Mouse (Mus musculus) heart, embryonic 14.5 days (tissue): Measurements from ENCODE around the gene Nup214. TPM values are rescaled to one million over a fixed set of nuclear protein-coding genes. Genes with fewer than 3 reads are reported as not detected.

ENCODE experiments used
- ATAC-seq: fragments of 200-750 bp; cut with Nextera tagmentation; 2 replicates; pipeline ENCODE4 v1.8.0; 2017; ENCODE audit warnings: low read depth, moderate TSS enrichment; ENCODE audit not compliant: insufficient number of reproducible peaks, insufficient read depth, low FRiP score
- H3K27ac ChIP-seq, 2 experiments: fragments of 200-500 bp in 1 of 2; fragments of 300-500 bp in 1 of 2; sonication (generic) in 1 of 2; replicated peaks in 1 of 2; 2 replicates each; pipeline ENCODE4 v1.5.1; 2012 to 2014; ENCODE audit warnings: low read depth in 2 of 2, low read length in 2 of 2, control low read depth in 1 of 2, mild to moderate bottlenecking in 1 of 2, mixed read lengths in 1 of 2; ENCODE audit not compliant: control insufficient read depth in 1 of 2, insufficient read depth in 1 of 2
- H3K27me3 ChIP-seq: fragments of 300-500 bp; sonication (generic); 2 replicates; pipeline ENCODE4 v1.6.1; 2014; ENCODE audit warnings: mild to moderate bottlenecking, low read length, control low read depth; ENCODE audit not compliant: control insufficient read depth, insufficient read depth
- H3K36me3 ChIP-seq: fragments of 300-500 bp; sonication (generic); 2 replicates; pipeline ENCODE4 v1.6.1; 2014; ENCODE audit warnings: mild to moderate bottlenecking, control low read depth, low read length, mixed read lengths; ENCODE audit not compliant: control insufficient read depth, insufficient read depth
- H3K4me1 ChIP-seq, 2 experiments: fragments of 200-500 bp in 1 of 2; fragments of 300-500 bp in 1 of 2; sonication (generic) in 1 of 2; 2 replicates each; pipeline ENCODE4 v1.6.1; 2012 to 2014; ENCODE audit warnings: low read length in 2 of 2, control low read depth in 1 of 2, mixed read lengths in 1 of 2; ENCODE audit not compliant: control insufficient read depth in 2 of 2, insufficient read depth in 2 of 2
- H3K4me2 ChIP-seq: fragments of 300-500 bp; sonication (generic); 2 replicates; pipeline ENCODE4 v1.6.1; 2014; ENCODE audit warnings: mild to moderate bottlenecking, low read length
- H3K4me3 ChIP-seq, 2 experiments: fragments of 200-500 bp in 1 of 2; fragments of 300-500 bp in 1 of 2; sonication (generic) in 1 of 2; 2 replicates each; pipeline ENCODE4 v1.5.1; 2012 to 2014; ENCODE audit warnings: low read length in 2 of 2, mild to moderate bottlenecking in 2 of 2, control low read depth in 1 of 2, low read depth in 1 of 2, moderate library complexity in 1 of 2; ENCODE audit not compliant: control insufficient read depth in 1 of 2, insufficient read depth in 1 of 2
- H3K9ac ChIP-seq: fragments of 300-500 bp; sonication (generic); 2 replicates; pipeline ENCODE4 v1.6.1; 2014; ENCODE audit warnings: mild to moderate bottlenecking, low read length
- H3K9me3 ChIP-seq: fragments of 300-500 bp; sonication (generic); 2 replicates; pipeline ENCODE4 v1.6.1; 2016; ENCODE audit warnings: low read length, control low read depth; ENCODE audit not compliant: control insufficient read depth
- WGBS: fragments of 180-500 bp; shearing (Covaris S2); extraction: QIAGEN DNeasy Blood & Tissue Kit; methylation state at CpG from one replicate; pipeline ENCODE4 v1.1.7; 2014; 5-methylcytosine and 5-hydroxymethylcytosine counted together
- polyA plus RNA-seq: library from polyadenylated mRNA; unstranded; fragments of >200 nt; fragmentation: Nextera tagmentation; extraction: Ambion mirVana; gene quantifications from 2 replicates; pipeline ENCODE4 v1.2.1, GENCODE M21; 2014

The Nup214 gene
- polyA plus RNA-seq, 1 experiment from 2014 or later: 46.2 TPM

DNA sequence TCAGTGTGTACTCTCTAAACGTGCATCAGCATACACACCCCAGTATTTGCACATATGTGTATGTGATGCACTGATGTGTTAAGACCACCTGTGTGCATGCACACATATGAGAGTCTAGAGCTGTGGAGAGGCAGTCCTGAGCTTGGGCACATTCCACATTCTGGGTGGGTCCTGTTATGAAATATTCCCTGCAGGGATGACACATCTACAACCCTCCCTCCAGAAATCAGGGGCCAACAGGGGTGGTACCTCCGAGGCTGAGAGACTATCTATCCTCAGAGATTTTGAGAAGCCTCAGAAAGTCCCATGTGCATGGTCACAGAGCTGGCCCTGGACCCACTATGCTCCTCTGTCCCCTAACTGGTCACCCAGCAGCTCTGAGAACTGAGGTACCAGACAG, 28.7 kb upstream of the Nup214 start:
- Histone ChIP-seq H3K4me2 (no peak overlapping the region), H3K4me3 (no peak overlapping the region), H3K9ac (no peak overlapping the region), H3K27me3 (peaks cover 4% of the 10 kb centered on the region; the same call in 1 of the 2 replicates), H3K27ac (no peak overlapping the region), H3K9me3 (no peaks in the 10 kb centered on the region), H3K36me3 (no peaks in the 10 kb centered on the region), H3K4me1 (peaks cover under 1 to 1% of the 10 kb centered on the region in 2 experiments; a peak in 2 of 4 replicates)
- no peak for ATAC-seq
- 68% methylated on average over 2 of the region's 2 CpGs for WGBS

DNA sequence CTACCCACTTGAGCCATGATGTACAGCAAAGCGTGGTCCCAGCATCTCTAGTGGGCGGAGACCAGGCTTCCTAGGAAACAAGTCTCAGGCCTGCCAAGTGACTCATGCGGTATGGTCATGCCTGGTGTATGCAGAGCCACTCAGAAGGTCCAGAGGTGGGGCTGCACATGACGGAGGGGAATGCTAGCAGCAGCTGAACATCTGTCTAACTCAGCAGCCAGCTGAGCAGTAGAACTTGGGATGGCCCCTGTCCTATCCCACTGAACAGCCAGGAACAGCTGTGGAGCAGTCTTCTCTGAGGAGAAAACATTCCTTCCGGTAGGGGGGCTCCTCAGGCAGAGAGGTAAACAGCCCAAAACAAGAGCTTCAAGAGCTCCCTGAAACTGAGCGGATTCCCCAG, 25.8 kb upstream of the Nup214 start:
- Histone ChIP-seq H3K4me3 (no peak overlapping the region), H3K36me3 (no peaks in the 10 kb centered on the region), H3K27ac (no peak overlapping the region), H3K9me3 (no peaks in the 10 kb centered on the region), H3K9ac (no peak overlapping the region), H3K4me1 (peaks cover 18 to 27% of the 10 kb centered on the region in 2 experiments), H3K4me2 (no peak overlapping the region), H3K27me3 (peaks cover 4% of the 10 kb centered on the region; the same call in 1 of the 2 replicates)
- ATAC-seq: no peak
- 63% methylated on average over 6 of the region's 6 CpGs for WGBS

DNA sequence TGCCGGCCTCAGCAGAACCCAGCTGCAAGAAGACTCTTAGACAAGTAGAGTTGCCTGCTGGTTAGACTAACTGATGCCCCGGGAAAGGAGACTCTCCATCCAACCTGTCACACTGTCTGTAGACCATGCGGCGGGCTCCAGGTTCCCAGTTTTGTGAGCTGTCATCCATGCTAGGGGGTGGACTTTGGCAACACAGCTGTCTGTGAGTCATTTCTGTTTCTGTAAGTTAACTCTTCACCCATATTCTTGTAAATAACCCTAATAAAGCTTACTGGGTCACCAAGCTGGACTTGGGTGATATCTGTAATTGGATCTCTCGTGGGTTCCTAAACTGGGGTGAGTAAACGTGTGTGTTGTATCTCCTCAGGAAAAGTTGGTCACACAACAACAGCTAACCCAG, 25.4 kb upstream of the Nup214 start:
- ATAC-seq: no peak
- no peak overlapping the region for H3K9ac ChIP-seq
- H3K4me3 ChIP-seq: no peak overlapping the region
- peaks cover 4% of the 10 kb centered on the region; the same call in 1 of the 2 replicates for H3K27me3 ChIP-seq
- H3K4me1 ChIP-seq: peaks cover 20 to 31% of the 10 kb centered on the region in 2 experiments
- no peaks in the 10 kb centered on the region for H3K36me3 ChIP-seq
- no peak overlapping the region for H3K4me2 ChIP-seq
- WGBS: 65% methylated on average over 6 of the region's 6 CpGs
- H3K27ac ChIP-seq: no peak overlapping the region
- no peaks in the 10 kb centered on the region for H3K9me3 ChIP-seq

DNA sequence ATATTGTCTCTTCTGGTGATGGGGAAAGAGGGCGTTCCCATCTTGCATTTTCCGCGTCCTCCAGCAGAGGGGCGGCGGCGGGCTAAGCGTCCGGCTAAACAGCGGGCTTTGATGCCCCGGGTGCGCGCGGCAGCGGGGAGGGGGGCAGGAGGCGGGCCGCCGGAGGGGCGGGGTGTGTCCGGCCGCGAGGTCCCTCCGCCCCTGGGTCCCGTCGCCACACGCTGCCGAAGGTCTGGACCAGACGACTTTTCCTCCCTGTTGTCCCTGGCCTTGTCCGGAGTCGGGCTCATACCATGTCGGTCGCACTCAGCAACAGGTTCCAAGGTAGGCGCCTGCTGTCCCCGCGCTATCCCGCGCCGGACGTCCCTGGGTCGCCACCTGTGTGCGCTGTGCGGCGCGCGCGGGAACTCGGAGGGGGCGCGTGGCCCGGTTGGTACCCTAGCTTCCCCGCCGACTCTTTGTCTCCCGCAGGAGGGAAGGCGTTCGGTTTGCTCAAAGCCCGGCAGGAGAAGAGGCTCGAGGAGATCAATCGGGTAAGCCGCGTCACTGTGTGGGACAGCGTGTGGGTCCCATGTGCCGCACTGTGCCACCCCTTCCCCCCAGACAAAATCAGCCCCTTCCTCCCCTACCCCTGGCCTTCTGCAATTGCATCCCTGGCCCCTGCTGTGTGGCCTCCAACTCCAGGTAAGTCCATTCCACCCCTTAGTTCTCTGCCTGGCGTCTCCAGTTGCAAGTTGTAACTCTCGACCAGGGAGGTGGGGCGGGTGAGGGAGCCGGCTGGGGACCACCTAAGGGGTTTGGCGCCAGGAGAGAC, 24.0 kb upstream of the Nup214 start, which contains the start of gene Aif1l:
Aif1l (plus strand) TSS at position 82 of the 814 bp plus-strand sequence.
- H3K36me3 ChIP-seq: no peaks in the 10 kb centered on the region
- H3K4me1 ChIP-seq: peaks cover 33 to 45% of the 10 kb centered on the region in 2 experiments
- WGBS: under 1% methylated on average over 66 of the region's 66 CpGs
- H3K4me3 ChIP-seq: peak within 1 kb of the TSS; percentile 71 to 94
- H3K9ac ChIP-seq: peak within 1 kb of the TSS; percentile 80
- ATAC-seq: peak; percentile 29; the same call in 1 of the 2 replicates
- peak within 1 kb of the TSS; percentile 92 for H3K4me2 ChIP-seq
- peaks cover 4% of the 10 kb centered on the region; the same call in 1 of the 2 replicates for H3K27me3 ChIP-seq
- no peaks in the 10 kb centered on the region for H3K9me3 ChIP-seq
- no peak within 1 kb of the TSS for H3K27ac ChIP-seq

DNA sequence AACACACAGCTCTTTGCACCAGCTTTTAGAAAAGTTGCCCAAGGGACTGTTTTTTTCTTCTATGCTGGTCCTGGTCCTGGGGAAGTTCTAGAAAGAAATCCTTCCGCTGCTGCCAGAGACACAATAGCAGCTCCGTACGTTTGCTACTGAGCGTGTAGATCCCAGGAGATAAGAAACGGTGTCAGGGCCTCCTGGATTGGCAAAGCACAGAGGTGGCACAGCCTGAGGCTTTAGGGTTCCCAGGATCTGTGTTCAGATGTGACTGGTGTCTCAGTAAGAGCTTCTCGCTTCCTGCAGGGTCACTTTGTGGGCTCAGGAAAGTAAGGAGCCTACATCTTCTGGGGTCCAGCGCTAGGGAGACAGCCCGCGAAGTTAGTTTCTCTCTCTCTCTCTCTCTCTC, 23.3 kb upstream of the Nup214 start:
- Histone ChIP-seq H3K27me3 (peaks cover 4% of the 10 kb centered on the region; the same call in 1 of the 2 replicates), H3K9me3 (no peaks in the 10 kb centered on the region), H3K4me1 (peaks cover 33 to 45% of the 10 kb centered on the region in 2 experiments), H3K36me3 (no peaks in the 10 kb centered on the region), H3K9ac (peak overlapping the region; percentile 80), H3K4me3 (peak overlapping the region; percentile 71 to 94), H3K4me2 (peak overlapping the region; percentile 92), H3K27ac (no peak overlapping the region)
- no peak for ATAC-seq
- 19% methylated on average over 9 of the region's 9 CpGs for WGBS

DNA sequence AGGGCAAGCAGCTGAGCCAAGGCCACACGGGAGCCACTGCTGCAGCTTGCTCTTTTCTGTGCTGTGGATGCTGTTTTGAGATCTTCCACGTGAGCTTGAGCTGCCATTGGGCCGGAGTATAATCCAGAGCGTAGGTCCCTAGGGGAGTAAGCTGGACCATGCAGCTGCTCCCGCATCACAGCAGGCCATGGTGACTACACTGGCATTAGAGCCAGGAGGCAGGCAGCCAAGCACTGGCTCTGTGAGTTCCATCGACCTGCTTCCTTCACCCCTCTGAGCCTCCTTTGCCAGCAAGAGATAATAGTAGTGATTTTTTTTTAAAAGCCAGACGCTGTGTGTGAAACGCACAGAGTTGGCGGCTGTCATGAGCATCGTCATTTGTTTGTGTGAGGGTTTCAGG, 22.0 kb upstream of the Nup214 start:
- H3K27ac ChIP-seq: no peak overlapping the region

DNA sequence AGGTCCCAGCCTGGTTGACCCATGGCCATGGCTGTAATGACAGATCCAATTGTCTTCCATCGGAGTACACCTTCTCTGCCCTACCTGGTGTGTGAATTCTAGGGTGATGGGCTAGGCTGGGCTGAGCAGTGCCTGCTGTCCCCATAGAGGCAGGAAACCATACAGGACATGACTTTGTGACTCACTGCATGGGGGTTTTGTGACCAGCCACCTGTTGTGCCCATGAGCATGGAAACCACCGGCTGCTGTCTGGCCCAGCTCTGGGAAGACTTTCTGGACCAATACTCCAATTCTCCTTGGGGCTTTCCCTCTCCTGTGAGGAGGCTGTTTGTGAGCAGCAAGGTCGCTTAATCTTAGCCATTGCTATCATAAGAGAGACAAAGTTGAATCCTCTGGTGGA, 21.5 kb upstream of the Nup214 start:
- no peaks in the 10 kb centered on the region for H3K36me3 ChIP-seq
- peak overlapping the region in 1 of 2 experiments; percentile 88; a peak in 2 of 4 replicates for H3K27ac ChIP-seq
- H3K9me3 ChIP-seq: no peaks in the 10 kb centered on the region
- no peak overlapping the region for H3K4me3 ChIP-seq
- 78% methylated on average over 3 of the region's 3 CpGs for WGBS
- no peak for ATAC-seq
- peaks cover 4% of the 10 kb centered on the region; the same call in 1 of the 2 replicates for H3K27me3 ChIP-seq
- H3K4me2 ChIP-seq: no peak overlapping the region
- H3K9ac ChIP-seq: no peak overlapping the region; the same call in 1 of the 2 replicates
- H3K4me1 ChIP-seq: peaks cover 33 to 45% of the 10 kb centered on the region in 2 experiments

More for the DNA sequence above, 22.0 kb upstream of the Nup214 start:
- WGBS: 80% methylated on average over 10 of the region's 10 CpGs
- Histone ChIP-seq H3K27me3 (peaks cover 4% of the 10 kb centered on the region; the same call in 1 of the 2 replicates), H3K9me3 (no peaks in the 10 kb centered on the region), H3K4me2 (no peak overlapping the region), H3K9ac (no peak overlapping the region), H3K4me1 (peaks cover 33 to 45% of the 10 kb centered on the region in 2 experiments), H3K36me3 (no peaks in the 10 kb centered on the region), H3K4me3 (no peak overlapping the region)
- ATAC-seq: no peak
